Mouse (Mus musculus) ES-Bruce4 (cell line): ENCODE results near the gene Fgfr2.

ENCODE experiments used
- CTCF ChIP-seq: IDR thresholded peaks from one replicate; pipeline ENCODE4 v1.8.1; 2011; ENCODE audit warnings: low read depth, low read length
- POLR2A ChIP-seq: IDR thresholded peaks from one replicate; pipeline ENCODE4 v1.8.1; 2011; ENCODE audit warnings: low read length; ENCODE audit not compliant: insufficient read depth

DNA sequence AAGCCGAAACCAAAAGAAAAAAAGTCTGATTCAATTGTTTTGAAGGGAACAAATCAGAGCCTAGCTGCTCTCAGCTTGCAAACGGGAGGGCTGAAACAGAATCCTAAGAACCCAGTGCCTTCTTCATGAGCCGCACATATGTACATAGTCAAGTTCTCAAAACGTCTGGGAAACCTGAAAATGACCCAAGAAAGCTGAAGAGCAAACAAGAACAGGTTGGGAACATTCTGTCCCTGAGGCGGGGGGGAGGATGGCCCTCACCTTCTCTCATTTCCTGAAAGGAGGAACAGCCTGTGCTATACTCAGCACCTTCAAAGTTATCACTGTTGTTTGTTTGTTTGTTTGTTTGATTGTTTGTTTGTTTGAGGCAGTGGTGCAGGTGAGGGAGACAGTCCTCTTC lies 1816.4 kb downstream of the Fgfr2 start:
- TF ChIP-seq CTCF (no peak), POLR2A (no peak)
